Mouse (Mus musculus) lung, postnatal 0 days (tissue): ENCODE measurements around the gene Gm45711. TPM values are rescaled to one million over a fixed set of nuclear protein-coding genes. Genes with fewer than 3 reads are reported as not detected.

Experiments used
- ATAC-seq: fragments of 200-750 bp; cut with Nextera tagmentation; 2 replicates; pipeline ENCODE4 v1.8.0; 2017; ENCODE audit warnings: moderate library complexity
- DNase-seq: peaks from one replicate; pipeline ENCODE4 v3.0.0-alpha.2; 2016; ENCODE audit warnings: low spot score
- H3K27ac ChIP-seq: fragments of 300-500 bp; sonication (generic); 2 replicates; pipeline ENCODE4 v1.5.1; 2014; ENCODE audit warnings: antibody characterized with exemption, mild to moderate bottlenecking, low read length, mixed read lengths
- H3K27me3 ChIP-seq: fragments of 300-500 bp; sonication (generic); replicated peaks from 2 replicates; pipeline ENCODE4 v1.6.1; 2014; ENCODE audit warnings: low read length, mixed read lengths; ENCODE audit not compliant: insufficient read depth
- H3K36me3 ChIP-seq: fragments of 300-500 bp; sonication (generic); 2 replicates; pipeline ENCODE4 v1.6.1; 2014; ENCODE audit warnings: low read length, mixed read lengths; ENCODE audit not compliant: insufficient read depth
- H3K4me1 ChIP-seq: fragments of 300-500 bp; sonication (generic); 2 replicates; pipeline ENCODE4 v1.6.1; 2014; ENCODE audit warnings: antibody characterized with exemption, low read depth, low read length, mixed read lengths; ENCODE audit not compliant: insufficient read depth
- H3K4me2 ChIP-seq: fragments of 300-500 bp; sonication (generic); replicated peaks from 2 replicates; pipeline ENCODE4 v1.6.1; 2014; ENCODE audit warnings: low read depth, mild to moderate bottlenecking, low read length, moderate library complexity, mixed read lengths
- H3K4me3 ChIP-seq: fragments of 300-500 bp; sonication (generic); 2 replicates; pipeline ENCODE4 v1.5.1; 2014; ENCODE audit warnings: low read depth, low read length
- H3K9ac ChIP-seq: fragments of 300-500 bp; sonication (generic); replicated peaks from 2 replicates; pipeline ENCODE4 v1.6.1; 2014; ENCODE audit warnings: low read depth, mild to moderate bottlenecking
- H3K9me3 ChIP-seq: fragments of 300-500 bp; sonication (generic); 2 replicates; pipeline ENCODE4 v1.6.1; 2016; ENCODE audit warnings: low read length, mixed read lengths
- CTCF ChIP-seq: IDR thresholded peaks from 2 replicates; pipeline ENCODE4 v1.5.1; 2016; ENCODE audit warnings: antibody characterized with exemption, mild to moderate bottlenecking
- EP300 ChIP-seq: IDR thresholded peaks from 2 replicates; pipeline ENCODE4 v1.6.1; 2016; ENCODE audit warnings: antibody characterized with exemption, mild to moderate bottlenecking, control low read depth
- WGBS: fragments of 180-500 bp; shearing (Covaris S2); extraction: QIAGEN DNeasy Blood & Tissue Kit; methylation state at CpG from one replicate; pipeline ENCODE4 v1.1.7; 2014; 5-methylcytosine and 5-hydroxymethylcytosine counted together
- polyA plus RNA-seq: library from polyadenylated mRNA; unstranded; fragments of >200 nt; fragmentation: Nextera tagmentation; extraction: Ambion mirVana; gene quantifications from 2 replicates; pipeline ENCODE4 v1.2.1, GENCODE M21; 2015

The Gm45711 gene
- polyA plus RNA-seq, 1 experiment from 2014 or later: not detected

DNA sequence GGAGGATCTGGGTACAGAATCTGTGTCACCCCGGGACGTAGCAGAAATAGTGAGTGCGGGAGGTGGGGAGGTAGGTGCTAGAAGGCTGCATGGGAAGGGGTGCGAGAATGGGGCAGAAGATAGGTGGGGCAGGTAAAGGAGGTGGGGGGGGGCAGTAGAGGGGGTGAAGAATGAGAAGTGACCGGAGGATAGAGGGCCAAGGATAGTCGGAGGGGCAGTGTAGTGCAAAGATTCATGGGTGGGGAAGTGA, 30.0 kb upstream of the Gm45711 start:
- Histone ChIP-seq H3K27me3 (no peaks in the 10 kb centered on the region), H3K27ac (peak overlapping the region; percentile 90), H3K4me3 (peak overlapping the region; percentile 55), H3K4me1 (0 out of 2 replicates have a peak, but pooled peaks cover 2% of the 10 kb centered on the region), H3K9ac (no peak overlapping the region), H3K9me3 (no peaks in the 10 kb centered on the region), H3K36me3 (no peaks in the 10 kb centered on the region), H3K4me2 (peak overlapping the region; percentile 70)
- TF ChIP-seq EP300 (no peak), CTCF (no peak)
- DNase-seq (no peak), ATAC-seq (no peak)
- 2% methylated on average over 6 of the region's 6 CpGs for whole genome bisulfite sequencing

DNA sequence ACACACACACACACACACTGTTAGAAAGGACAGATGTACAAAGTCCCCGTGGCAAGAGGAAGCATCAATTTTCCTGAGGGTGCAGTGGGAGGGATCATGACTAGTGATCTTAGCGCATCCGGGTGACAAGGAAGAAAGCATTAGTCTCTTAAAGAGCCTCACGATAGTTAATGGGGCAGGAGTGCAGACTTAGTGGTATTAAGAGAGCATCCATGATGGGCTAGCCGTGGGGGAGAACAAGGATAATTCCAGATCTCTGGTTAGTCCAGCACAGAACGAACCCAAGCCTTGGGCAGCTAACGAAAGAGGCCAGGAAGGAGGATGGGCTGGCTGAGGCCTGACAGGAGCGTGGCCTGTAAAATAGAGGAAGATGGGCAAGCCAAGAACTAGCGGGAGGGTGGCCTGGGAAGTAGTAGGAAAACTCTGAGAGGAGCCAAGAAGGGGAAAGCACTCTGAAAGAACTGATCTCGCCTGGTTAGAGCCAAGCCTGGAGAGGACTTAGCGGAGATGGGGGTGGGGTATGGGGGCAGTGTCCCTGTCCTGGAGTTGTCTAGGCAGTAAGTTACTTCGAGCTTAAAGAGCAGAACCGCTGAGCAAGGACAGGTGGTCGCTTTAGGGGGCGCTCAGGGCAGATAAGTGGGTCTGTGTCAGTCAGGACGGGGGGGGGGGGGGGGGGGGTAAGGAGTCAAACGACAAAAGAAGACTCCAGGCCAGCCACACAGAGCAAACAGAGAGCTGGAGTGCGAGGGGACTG, 29.5 kb upstream of the Gm45711 start, which contains the start of gene Cmtm3:
Cmtm3 (plus strand) TSS at position 182 of the 754 bp plus-strand sequence.
- Histone ChIP-seq H3K4me3 (peak within 1 kb of the TSS; percentile 55), H3K27me3 (no peaks in the 10 kb centered on the region), H3K4me2 (peak within 1 kb of the TSS; percentile 70), H3K4me1 (0 out of 2 replicates have a peak, but pooled peaks cover 2% of the 10 kb centered on the region), H3K36me3 (no peaks in the 10 kb centered on the region), H3K9ac (no peak within 1 kb of the TSS), H3K27ac (peak within 1 kb of the TSS; percentile 90), H3K9me3 (no peaks in the 10 kb centered on the region)
- 15% methylated on average over 17 of the region's 18 CpGs for WGBS
- no peak for TF ChIP-seq EP300
- TF ChIP-seq CTCF: no peak
- ATAC-seq (no peak), DNase-seq (peak; percentile 50)

DNA sequence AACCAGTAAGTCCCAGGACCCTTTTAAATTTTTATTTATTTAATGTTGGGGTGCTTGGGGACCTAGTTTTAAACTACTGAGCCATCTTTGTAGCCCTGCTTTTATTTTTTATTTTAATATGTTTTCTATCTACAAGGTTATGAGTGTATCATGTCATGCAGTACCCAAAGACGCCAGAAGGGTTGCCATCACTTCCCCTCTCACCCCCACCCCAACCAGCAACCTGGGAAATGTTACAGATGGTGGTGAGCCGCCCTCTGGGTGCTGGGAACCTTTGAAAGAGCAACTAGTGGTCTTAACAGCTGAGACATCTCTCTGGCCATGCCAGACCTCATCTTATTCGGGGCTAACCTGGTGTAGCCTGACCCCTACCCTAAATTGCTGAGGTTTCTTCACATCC, 28.0 kb upstream of the Gm45711 start:
- ATAC-seq (no peak), DNase-seq (no peak)
- 43% methylated on average over 3 of the region's 3 CpGs for WGBS
- H3K4me3 ChIP-seq: no peak overlapping the region
- no peaks in the 10 kb centered on the region for H3K36me3 ChIP-seq
- H3K4me2 ChIP-seq: no peak overlapping the region
- H3K27me3 ChIP-seq: no peaks in the 10 kb centered on the region
- H3K9me3 ChIP-seq: no peaks in the 10 kb centered on the region
- no peak overlapping the region for H3K27ac ChIP-seq
- no peak overlapping the region for H3K9ac ChIP-seq
- TF ChIP-seq EP300 (no peak), CTCF (no peak; the same call in 1 of the 2 replicates)
- H3K4me1 ChIP-seq: 0 out of 2 replicates have a peak, but pooled peaks cover 2% of the 10 kb centered on the region

DNA sequence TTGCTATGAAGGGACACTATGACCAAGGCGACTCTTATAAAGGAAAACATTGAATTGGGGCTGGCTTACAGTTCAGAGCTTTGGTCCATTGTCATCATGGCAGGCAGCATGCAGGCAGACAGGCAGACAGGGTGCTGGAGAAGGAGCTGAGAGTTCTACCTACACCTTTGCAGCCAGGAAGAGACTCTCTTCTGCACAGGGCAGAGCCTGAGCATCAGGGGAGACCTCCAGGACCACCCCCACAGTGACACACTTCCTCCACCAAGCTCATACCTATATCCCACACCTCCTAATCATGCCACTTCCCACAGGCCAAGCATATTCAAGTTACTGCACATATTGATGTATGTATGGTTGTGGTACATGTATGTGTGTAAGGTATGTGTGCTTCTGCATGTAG, 26.9 kb upstream of the Gm45711 start:
- Histone ChIP-seq H3K4me2 (no peak overlapping the region), H3K9ac (no peak overlapping the region), H3K9me3 (no peaks in the 10 kb centered on the region), H3K4me3 (no peak overlapping the region), H3K4me1 (0 out of 2 replicates have a peak, but pooled peaks cover 2% of the 10 kb centered on the region), H3K27me3 (no peaks in the 10 kb centered on the region), H3K36me3 (no peaks in the 10 kb centered on the region), H3K27ac (no peak overlapping the region)
- no peak for DNase-seq
- TF ChIP-seq CTCF: no peak
- 84% methylated on average over 1 of the region's 1 CpGs for WGBS
- ATAC-seq: no peak

DNA sequence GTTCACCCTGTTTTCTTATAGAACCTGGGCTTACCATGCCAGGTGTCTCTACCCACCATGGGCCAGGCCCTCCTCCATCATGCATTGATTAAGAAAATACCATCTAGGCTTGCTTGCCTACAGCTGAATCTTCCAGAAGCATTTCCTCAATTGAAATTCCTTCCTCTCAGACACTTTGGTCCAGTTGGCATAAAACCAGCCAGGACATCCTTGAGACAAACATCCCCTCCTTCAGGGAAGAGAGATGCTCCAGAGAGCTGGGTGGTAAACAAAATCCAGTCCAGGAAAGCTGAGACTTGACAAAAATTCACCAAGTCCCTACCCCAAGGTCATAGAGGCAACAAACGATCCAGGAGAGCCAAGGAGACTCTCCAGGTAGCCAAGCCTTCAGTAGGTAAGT, 24.3 kb upstream of the Gm45711 start:
- whole genome bisulfite sequencing: 48% methylated on average over 1 of the region's 1 CpGs
- Histone ChIP-seq H3K27ac (no peak overlapping the region), H3K27me3 (no peaks in the 10 kb centered on the region), H3K4me2 (no peak overlapping the region), H3K36me3 (no peaks in the 10 kb centered on the region), H3K4me1 (no peaks in the 10 kb centered on the region), H3K9ac (no peak overlapping the region), H3K4me3 (no peak overlapping the region), H3K9me3 (no peaks in the 10 kb centered on the region)
- no peak for TF ChIP-seq CTCF
- TF ChIP-seq EP300: peak; percentile 11; the same call in 1 of the 2 replicates
- ATAC-seq (peak; percentile 19; the same call in 1 of the 2 replicates), DNase-seq (no peak)

DNA sequence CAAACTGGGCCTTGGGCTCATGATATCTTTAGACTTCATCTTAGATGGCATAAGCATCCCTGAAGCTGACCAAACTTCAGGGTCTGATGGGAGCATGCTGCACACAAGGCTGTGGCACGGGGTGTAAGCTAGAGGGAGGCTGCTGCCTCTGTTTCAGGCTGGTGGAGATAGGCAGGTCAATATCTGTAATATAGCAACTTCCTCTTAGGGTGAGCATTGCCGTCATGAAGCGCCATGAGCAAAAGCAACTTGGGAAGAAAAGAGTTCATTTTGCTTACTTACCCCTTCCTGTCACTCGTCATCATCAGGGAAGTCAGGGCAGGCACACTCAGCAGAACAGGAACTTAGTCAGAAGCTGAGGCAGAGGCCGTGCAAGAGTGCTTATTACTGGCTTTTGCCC, 23.9 kb upstream of the Gm45711 start:
- TF ChIP-seq EP300 (no peak), CTCF (no peak)
- H3K27ac ChIP-seq: no peak overlapping the region
- 46% methylated on average over 5 of the region's 5 CpGs for WGBS
- H3K9ac ChIP-seq: no peak overlapping the region
- ATAC-seq (peak; percentile 48; the same call in 1 of the 2 replicates), DNase-seq (peak; percentile 17)
- no peaks in the 10 kb centered on the region for H3K36me3 ChIP-seq
- H3K9me3 ChIP-seq: no peaks in the 10 kb centered on the region
- H3K4me3 ChIP-seq: no peak overlapping the region
- no peaks in the 10 kb centered on the region for H3K4me1 ChIP-seq
- H3K27me3 ChIP-seq: no peaks in the 10 kb centered on the region
- no peak overlapping the region for H3K4me2 ChIP-seq
